Mouse (Mus musculus): ENCODE measurements around the gene Pou2f3.

The Pou2f3 gene

DNA sequence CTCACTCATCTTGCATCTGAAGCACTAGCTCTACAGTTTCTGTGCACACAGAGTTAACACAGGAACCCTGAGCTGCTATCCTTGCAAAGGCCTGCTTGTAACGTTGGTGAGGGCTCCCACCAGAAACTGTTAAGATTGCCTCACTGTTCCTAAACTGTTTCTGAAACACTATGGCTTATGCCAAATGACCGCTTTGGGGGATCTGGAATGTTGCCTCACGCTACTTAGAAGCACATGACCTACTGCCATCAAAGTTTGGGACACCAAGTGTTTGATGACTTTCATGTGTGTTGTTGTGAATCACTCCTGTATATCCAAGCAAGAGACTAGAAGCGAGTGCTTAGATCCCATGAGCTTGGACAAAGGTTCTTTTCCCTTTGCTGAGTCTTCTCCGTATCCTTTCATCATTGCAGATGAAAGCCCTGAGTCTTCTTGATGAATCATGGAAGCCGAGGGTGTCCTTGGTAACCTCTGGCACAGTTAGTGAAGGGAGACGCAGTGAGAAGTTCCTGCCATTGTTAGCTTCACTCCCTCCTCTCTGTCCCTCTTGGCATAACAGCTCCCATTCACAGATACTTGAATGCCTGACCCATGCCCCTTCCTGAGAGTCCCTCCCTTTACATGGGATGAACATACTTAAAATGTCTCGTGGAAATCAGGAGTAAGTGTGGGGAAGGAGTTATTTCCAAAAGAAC is 99.7 kb downstream of the Pou2f3 start:
- DNase-seq (ENCODE audit: low read depth in 1 of 2, low spot score in 2 of 2) = no peak

- no peak for DNase-seq (ENCODE audit: low read depth in 1 of 2, low spot score in 2 of 2)
Measured at GRCm38 (mm10) chr9:43109125-43109524, 101.0 kb downstream of the Pou2f3 start.

DNA sequence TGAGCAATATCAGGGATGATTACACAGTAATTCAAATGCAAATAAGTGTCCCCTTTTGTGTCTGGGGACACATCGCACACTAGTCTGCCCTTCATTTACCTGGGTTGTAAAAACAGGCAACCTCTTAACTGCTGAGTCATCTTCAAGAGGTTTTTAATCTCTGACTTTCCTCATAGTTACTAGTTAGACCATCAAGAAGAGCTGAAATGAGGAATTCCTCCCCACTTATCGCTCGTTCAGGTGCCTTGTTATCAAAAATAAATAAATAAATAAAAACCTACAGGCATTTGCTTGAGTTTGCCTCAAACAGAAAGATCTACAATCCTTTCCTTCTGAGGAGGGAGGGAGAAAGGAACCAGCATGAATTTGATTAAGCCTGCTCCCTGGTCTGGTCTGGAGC is 101.4 kb downstream of the Pou2f3 start:
- DNase-seq (ENCODE audit: low read depth in 1 of 2, low spot score in 2 of 2) = no peak

- no peak for DNase-seq (ENCODE audit: low read depth in 1 of 2, low spot score in 2 of 2)
Measured at GRCm38 (mm10) chr9:43108081-43108480, 102.1 kb downstream of the Pou2f3 start.

- DNase-seq (ENCODE audit: low read depth in 1 of 2, low spot score in 2 of 2) = no peak
Measured at GRCm38 (mm10) chr9:43107555-43107954, 102.6 kb downstream of the Pou2f3 start.

DNA sequence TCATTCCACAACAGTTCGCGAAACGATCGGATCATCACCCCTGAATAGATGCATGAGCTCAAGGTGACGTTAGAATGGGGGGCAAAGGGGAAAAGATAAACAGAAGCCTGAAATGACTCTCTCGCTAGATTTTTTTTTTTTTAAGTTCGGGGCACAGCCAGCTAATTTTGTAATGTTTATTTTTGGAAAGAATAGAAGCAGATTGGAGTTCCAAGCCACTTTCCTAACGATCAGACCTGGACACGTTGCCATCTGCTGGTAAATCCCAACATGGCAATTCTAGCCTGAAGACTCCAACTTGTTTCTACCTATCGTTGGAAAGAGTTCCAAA is 103.0 kb downstream of the Pou2f3 start, which contains the start of gene Arhgef12:
Gene Arhgef12 (minus strand): TSS at position 53 of the 331 bp plus-strand sequence.
- DNase-seq (ENCODE audit: low read depth in 1 of 2, low spot score in 2 of 2) = no peak

DNA sequence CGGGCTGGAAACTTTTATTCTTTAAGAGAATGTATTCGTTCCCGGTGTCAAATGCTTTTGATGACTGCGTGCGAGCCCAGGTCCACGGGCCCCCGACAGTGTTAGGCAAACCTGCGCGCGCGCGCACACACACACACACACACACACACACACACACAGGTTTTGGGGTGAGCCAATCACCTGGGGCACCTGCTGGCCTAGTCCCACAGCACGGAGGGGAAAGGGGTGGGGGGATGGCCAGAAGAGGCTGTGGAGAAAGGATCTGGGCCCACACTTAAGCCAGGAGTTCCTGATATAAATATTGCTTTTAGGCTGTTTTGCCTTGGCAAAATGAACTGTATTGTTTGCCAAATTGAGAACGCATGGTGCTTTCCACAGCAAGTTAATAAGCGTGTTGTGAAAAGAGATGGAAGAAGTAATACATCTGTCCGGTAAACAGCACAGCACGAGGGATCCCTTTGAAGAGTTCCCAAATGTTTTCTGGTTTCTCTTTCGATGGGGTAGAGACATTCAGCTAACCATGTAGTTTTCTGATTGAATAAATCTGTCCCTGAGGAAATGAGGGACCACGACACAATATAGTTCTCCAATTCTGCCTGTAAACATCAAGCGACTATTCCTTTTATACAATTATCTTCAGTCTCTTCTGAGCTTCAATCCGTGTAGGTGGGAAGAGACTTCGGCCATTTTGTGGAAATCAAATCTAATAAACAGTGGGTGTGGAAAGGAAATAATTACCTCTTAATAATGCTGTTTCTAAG is 103.6 kb downstream of the Pou2f3 start:
- no peak for DNase-seq (ENCODE audit: low read depth in 1 of 2, low spot score in 2 of 2)

GRCm38 (mm10) chr9:43105664-43106361 is 104.4 kb downstream of the Pou2f3 start:
- no peak for DNase-seq (ENCODE audit: low read depth in 1 of 2, low spot score in 2 of 2)

GRCm38 (mm10) chr9:43104873-43105663 is 105.1 kb downstream of the Pou2f3 start:
- no peak for DNase-seq (ENCODE audit: low read depth in 1 of 2, low spot score in 2 of 2)

GRCm38 (mm10) chr9:43104526-43104872 is 105.7 kb downstream of the Pou2f3 start:
- DNase-seq (ENCODE audit: low read depth in 1 of 2, low spot score in 2 of 2) = no peak

DNA sequence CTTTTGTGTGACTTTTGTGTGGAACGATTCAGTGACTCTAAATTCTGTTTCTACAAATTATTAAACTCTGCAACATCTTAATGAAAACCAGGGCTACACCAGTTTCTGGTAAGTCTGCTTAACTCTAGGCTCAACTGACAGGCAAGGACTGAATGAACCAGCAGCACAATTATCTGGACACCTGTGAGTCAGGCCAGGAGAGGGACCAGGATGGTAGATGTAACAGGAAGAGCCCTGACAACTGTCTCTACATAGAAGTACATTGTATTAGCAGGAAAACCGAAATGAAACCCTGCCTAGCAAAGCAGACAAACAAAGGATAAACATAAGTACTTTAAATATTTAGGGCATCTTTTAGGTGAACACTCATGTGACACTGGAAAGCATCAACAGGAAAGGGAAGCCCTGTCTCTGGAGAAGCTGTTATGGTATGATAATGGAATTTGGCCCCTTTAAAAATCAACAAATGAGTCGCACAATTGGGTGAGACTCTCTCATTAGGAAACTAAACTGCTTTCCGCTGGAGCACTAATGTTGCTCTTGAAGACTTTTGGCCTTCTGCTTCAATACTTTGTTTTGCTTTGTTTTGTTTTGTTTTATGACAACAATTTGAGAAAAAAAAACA is 106.4 kb downstream of the Pou2f3 start:
- DNase-seq (ENCODE audit: low read depth in 1 of 2, low spot score in 2 of 2) = no peak

DNA sequence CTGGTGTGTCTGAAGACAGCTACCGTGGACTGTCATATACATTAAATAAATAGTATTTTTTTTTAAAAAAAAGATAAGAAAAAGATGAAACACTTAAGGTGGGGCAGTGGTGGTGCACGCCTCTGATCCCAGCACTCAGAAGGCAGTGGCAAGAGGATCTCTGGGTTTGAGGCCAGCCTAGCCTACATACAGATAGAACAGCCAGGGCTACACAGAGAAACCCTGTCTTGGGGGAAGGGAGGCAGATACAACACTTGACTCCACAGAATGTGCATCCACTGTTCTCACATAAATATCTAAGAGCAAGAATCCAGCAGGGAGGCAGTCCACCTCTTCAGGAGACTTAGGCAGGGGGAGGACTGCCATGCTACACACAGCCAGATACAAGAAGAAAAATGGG is 107.2 kb downstream of the Pou2f3 start:
- no peak for DNase-seq (ENCODE audit: low read depth in 1 of 2, low spot score in 2 of 2)

DNA sequence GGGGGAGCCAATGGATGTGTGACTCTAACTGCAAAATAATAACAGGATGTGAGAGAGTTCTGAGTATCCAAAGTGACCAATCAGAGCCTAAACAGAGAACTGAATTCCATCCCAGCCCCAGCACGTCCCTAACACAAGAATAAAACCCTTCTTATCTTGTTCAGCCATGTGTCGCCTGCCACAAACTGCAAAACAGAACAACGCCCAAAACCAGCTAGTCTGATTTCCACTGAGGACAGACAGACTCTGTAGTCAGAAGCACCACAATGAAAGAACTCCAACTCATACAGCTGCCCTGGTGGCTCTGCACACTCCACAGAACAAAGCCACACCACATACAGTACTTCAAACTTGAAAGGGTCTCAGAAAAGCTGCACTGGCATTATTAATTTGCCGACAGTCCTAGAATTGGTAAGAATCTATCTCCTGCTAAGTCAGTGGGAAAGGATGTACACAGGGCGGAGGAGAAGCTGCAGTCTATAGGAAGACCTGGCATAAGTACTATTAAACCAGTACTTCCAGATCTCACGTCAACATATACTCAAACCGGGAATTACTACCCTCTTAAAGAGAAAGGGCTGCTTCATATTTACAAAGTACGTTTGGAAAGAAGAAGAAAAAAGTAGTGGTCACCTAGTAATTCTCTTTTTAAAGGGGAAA is 108.1 kb downstream of the Pou2f3 start:
- no peak for DNase-seq (ENCODE audit: low read depth in 1 of 2, low spot score in 2 of 2)

- DNase-seq (ENCODE audit: low read depth in 1 of 2, low spot score in 2 of 2) = no peak
Measured at GRCm38 (mm10) chr9:43098922-43099321, 111.2 kb downstream of the Pou2f3 start.

GRCm38 (mm10) chr9:43097801-43098557 is 112.2 kb downstream of the Pou2f3 start:
- DNase-seq (ENCODE audit: low read depth in 1 of 2, low spot score in 2 of 2) = no peak

DNA sequence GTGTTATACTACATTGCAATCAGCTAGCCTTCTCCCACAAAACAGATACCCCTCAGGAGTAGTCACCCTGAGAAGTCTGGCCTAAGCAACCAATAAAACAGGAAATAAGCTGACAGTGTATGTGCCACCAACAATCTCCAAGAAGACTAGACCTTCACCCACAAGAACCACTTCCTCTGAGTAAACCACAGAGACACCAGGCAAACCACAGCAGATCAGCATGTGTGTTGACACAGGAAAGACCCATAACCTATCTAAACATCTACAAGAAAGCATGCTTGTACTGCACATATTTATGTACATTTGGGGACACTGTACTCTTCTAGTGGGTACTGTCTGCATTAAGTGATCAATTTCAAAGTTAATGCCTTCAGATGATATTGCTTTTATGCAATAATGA is 113.8 kb downstream of the Pou2f3 start:
- DNase-seq (ENCODE audit: low read depth in 1 of 2, low spot score in 2 of 2) = no peak

DNA sequence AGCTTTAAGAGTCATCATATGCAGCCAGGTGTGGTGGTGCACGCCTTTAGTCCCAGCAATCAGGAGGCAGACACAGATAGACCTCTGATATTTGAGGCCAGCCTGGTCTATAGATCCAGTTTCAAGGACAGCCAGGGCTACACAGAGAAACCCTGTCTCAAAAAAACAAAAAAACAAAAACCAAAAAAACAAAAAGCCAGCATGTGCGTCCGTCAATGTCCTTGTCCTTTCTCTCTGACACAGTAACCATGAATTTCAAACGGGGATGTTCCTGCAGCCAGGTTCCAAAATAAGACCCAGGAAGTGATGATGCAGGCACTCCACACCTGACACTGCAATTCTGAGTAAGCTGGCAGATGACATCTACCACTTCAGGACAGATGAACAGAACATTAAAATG is 115.3 kb downstream of the Pou2f3 start:
- DNase-seq (ENCODE audit: low read depth in 1 of 2, low spot score in 2 of 2) = no peak

DNA sequence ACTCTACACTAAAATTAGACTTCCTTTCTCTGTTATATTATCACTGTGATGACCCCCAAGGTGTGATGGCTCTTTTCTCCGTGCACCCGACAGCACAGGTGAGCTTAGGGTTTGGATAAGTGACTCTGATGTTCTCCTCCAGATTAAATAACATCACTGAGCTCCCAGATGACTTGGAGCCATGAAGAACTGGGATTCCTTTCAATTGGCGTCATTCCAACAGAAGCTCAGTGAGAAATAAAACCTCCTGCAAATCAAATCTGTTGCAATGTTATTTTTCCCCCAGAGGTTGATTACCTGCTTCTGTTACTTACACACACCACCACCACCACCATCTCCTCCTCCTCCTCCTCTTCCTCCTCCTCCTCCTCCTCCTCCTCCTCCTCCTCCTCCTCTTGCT is 116.4 kb downstream of the Pou2f3 start:
- DNase-seq (ENCODE audit: low read depth in 1 of 2, low spot score in 2 of 2) = no peak

- no peak for DNase-seq (ENCODE audit: low read depth in 1 of 2, low spot score in 2 of 2)
Measured at GRCm38 (mm10) chr9:43085686-43086285, 124.4 kb downstream of the Pou2f3 start.
